Mouse (Mus musculus) bone marrow macrophage, adult 2 months (primary cell): Measurements from ENCODE around the gene Tamm41. TPM values are rescaled to one million over a fixed set of nuclear protein-coding genes. Genes with fewer than 3 reads are reported as not detected.

Experiments used
- H3K27ac ChIP-seq: 2 replicates; pipeline ENCODE4 v1.5.1; 2012; ENCODE audit warnings: low read depth, low read length; ENCODE audit not compliant: insufficient read depth
- H3K4me1 ChIP-seq: 2 replicates; pipeline ENCODE4 v1.6.1; 2012; ENCODE audit warnings: low read length; ENCODE audit not compliant: control insufficient read depth, insufficient read depth
- H3K4me3 ChIP-seq: 2 replicates; pipeline ENCODE4 v1.5.1; 2012; ENCODE audit warnings: mild to moderate bottlenecking, low read length, moderate library complexity; ENCODE audit not compliant: insufficient read depth
- CTCF ChIP-seq: IDR thresholded peaks from 2 replicates; pipeline ENCODE4 v1.5.1; 2012; ENCODE audit warnings: low read depth, mild to moderate bottlenecking, low read length, moderate library complexity
- POLR2A ChIP-seq: IDR thresholded peaks from 2 replicates; pipeline ENCODE4 v1.6.1; 2012; ENCODE audit warnings: mild to moderate bottlenecking, low read depth, low read length, borderline replicate concordance
- polyA plus RNA-seq: library from polyadenylated mRNA; stranded (reverse); fragments of >200 nt; gene quantifications from 2 replicates; pipeline ENCODE4 v1.2.4, GENCODE M21; 2012; ENCODE audit not compliant: missing spikeins, insufficient read depth, insufficient read length

Tamm41 gene
- polyA plus RNA-seq, 1 experiment = 18.8 TPM

DNA sequence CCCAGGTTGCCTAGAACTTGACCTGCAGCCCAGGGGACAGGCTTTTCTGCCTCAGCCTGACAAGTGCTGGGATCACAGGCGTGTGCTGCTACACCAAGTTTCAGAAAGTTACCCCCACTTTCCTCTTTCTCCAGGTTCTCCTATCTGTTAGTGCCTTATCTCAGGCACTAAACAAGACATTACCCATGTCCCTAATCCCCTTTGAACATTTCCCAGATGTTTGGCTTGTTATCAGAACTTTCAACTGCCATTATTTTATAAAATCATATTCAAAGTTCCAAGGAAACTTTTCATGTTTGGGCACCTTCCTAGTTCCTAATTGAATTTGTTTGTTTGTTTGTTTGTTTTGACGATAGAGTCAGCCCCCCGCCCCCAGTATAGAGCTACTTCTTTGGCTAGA lies 71.9 kb downstream of the Tamm41 start:
- no peak for TF ChIP-seq POLR2A
- TF ChIP-seq CTCF = no peak
- Histone ChIP-seq H3K4me1 (no peaks in the 10 kb centered on the region), H3K27ac (no peak overlapping the region), H3K4me3 (no peak overlapping the region)

DNA sequence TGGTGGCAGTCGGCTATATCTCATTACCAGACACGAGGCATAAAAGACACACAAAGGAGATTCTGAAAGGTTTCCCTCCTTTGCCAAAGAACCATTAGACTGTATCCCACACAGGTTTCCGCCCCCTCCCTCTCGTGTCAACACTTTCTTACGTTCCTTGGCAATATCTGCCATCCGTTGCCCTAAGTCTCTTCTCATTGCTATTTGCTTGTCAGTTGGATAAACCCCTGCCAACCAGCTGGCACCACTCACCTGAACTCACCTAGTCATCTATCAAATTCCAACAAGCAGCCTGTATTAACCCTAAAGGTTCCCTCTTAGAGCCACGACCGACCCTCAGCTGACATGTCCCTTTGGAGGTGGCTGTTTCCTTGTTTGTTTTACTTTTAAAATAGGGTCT lies 72.3 kb downstream of the Tamm41 start:
- Histone ChIP-seq H3K4me3 (no peak overlapping the region), H3K27ac (no peak overlapping the region), H3K4me1 (no peaks in the 10 kb centered on the region)
- TF ChIP-seq POLR2A = no peak
- TF ChIP-seq CTCF = no peak

DNA sequence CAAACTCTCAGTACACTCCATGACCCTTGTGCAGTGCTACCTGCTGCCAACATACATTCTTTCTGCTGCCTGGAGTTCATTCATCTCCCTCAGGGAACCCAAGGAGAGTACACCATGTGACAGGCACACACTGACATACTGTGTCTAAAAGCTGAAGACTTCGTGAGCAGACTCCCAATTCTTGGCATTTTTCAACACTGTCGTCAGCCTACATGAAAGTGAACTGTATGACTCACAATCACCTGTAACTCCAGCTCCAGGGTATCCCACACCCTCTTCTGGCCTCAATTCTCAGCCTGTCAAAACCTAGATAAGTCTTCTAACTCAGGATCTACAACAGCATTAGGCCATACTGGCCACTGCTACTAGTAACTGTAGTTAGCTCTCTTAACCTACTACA lies 73.4 kb downstream of the Tamm41 start:
- H3K27ac ChIP-seq = no peak overlapping the region
- H3K4me1 ChIP-seq = no peaks in the 10 kb centered on the region
- no peak overlapping the region for H3K4me3 ChIP-seq
- no peak for TF ChIP-seq CTCF
- TF ChIP-seq POLR2A = no peak

DNA sequence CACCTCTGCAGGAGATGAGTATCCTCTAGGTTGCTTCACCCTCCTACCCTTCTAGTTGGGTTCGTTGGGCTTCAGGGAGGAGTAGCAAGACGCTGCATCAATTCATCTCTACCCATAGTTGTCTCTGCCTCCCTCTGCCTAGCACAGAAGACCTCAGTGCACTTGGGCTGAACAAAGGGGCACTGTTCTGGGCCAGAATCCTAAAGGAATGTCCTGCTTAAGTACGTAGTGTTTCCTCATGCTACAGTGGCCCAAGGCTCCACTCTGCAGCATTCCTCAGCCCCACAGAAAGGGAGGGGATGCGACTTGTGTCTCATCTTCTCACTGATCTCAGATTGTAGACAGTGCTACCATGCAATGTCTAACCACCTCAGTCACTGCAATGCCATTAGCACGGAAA lies 74.0 kb downstream of the Tamm41 start:
- no peak overlapping the region for H3K27ac ChIP-seq

DNA sequence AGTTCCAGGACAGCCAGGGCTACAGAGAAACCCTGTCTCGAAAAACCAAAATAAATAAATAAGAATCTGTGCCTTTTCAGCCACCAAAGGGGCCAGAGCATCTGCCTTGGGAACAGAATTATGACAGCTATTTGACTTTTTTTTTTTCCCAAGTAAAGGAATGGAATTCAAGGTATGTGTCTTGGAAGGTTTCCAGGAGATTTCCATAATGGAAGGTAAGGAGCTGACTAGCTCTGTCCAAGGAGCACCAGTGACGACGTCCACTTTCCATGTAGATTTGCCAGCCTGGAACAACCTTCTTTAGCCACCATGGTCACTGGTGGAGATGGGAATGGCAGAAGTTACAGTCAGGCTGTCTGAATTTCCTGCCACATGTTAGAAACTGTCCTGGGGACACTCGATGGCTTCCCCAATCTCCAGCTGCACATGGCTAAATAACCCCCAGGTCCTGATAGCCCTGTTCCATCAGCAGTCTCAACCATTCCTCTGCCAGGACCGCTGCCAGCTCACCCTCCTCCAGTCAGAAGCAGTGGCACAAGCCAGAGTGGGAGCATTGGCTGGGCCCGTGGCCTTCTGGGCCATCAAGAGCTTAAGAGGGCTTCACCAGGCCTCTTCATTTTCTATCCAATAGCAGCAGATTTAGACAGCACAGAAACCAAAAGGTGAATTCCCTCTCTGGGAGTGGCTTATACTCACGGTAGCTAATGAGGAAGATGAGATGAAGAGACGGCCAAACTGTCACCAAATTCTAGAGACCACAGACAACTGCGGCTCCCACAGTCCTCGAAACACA lies 76.2 kb downstream of the Tamm41 start:
- H3K4me3 ChIP-seq = no peak overlapping the region
- no peak overlapping the region for H3K27ac ChIP-seq
- no peak for TF ChIP-seq POLR2A
- no peak for TF ChIP-seq CTCF
- no peaks in the 10 kb centered on the region for H3K4me1 ChIP-seq

More for the DNA sequence above, 74.0 kb downstream of the Tamm41 start:
- no peak for TF ChIP-seq POLR2A
- TF ChIP-seq CTCF = no peak
- H3K4me3 ChIP-seq = no peak overlapping the region
- no peaks in the 10 kb centered on the region for H3K4me1 ChIP-seq

DNA sequence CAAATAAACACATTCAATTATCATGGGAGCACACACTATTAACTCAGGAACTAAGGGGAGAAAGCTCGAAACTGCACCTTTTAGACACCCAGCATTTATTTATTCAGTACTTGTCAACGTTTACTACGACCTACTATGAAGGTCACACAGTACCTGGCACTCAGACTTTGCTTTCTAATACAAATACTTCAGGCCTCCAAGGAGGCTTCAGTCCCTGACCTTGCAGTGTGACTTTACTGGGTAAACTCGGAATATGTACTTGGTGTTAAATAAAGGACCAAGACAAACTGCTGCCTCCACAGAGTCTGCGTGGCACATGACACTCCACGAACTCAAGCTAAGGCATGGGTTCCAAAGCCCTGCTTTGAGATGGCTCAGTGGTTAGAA lies 78.7 kb downstream of the Tamm41 start:
- TF ChIP-seq POLR2A = no peak
- no peak for TF ChIP-seq CTCF
- Histone ChIP-seq H3K4me1 (no peaks in the 10 kb centered on the region), H3K27ac (no peak overlapping the region), H3K4me3 (no peak overlapping the region)

DNA sequence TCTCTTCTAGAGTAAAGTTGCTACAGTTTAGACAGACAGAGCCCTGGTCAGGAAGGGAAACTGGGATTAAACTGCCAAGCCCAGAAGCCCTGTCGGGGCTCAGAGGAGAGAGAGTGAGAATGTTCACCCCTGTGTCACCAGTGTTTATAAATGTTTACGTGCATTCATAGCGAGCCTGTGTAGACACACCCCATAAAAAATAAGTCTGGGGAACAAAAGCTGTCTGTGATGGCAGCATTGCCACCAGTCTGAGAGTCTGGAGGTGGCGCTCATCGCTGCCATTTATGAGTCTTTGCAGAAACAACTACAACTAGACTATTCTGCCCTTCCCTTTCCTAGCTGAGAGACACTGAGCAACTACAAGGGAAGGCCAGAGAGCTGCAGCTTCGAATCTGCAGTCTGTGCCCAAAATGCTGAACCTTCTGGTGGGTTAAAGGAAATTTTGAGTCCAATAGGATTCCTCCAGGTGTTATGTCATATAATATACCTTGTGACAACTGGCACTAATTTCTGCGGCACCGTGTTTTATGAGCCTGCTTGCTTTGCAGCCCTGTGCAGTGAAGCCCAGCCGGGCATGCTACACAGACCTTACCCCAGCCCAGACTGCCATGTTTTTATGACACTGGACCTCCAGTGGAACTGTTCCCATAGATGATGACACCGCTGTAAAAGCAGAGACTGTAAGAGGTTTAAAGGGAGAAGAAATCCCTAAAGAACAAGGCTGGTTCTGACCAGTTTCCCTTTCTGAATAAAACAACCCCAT lies 79.2 kb downstream of the Tamm41 start:
- no peaks in the 10 kb centered on the region for H3K4me1 ChIP-seq
- TF ChIP-seq POLR2A (no peak), CTCF (no peak)
- no peak overlapping the region for H3K27ac ChIP-seq
- no peak overlapping the region for H3K4me3 ChIP-seq

DNA sequence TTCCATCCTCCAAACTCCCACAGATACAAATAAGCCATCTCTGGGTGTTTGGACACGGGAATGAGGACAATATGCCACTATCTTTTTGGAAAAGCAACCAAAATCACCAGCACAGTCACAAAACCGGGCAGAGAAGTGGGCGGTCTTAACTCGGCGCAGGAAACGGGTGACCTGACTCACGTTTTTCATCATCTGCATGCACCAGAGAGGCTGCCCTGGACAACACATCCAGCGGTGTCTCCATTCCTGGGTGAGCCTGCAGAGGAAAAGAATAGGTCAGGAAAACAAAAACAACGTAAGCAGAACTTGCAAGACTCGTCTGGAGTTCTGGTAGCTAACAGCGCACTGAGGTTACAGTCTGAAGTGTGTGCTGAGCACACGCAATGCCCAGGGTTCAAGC lies 79.9 kb downstream of the Tamm41 start:
- no peak for TF ChIP-seq CTCF
- TF ChIP-seq POLR2A = no peak
- Histone ChIP-seq H3K4me3 (no peak overlapping the region), H3K27ac (no peak overlapping the region), H3K4me1 (no peaks in the 10 kb centered on the region)

DNA sequence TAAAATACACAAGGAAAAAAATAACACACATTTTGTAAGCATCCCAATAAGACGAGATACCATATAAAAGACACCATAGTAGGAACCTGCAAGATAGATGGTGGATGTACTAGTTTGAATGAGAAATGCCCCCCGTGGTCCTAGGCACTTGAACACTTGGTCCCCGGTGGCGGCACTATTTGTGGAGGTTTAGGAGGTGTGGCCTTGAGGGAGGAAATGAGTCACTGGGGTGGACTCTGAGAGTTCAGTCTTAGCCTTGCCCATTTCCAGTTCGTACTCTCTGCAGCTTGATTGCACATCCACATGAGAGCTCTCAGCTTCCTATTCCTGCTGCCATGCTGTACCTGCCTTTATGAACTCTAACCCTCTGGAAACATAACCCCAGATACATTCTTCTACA lies 83.2 kb downstream of the Tamm41 start:
- Histone ChIP-seq H3K4me3 (no peak overlapping the region), H3K27ac (no peak overlapping the region), H3K4me1 (no peaks in the 10 kb centered on the region)
- TF ChIP-seq CTCF (no peak), POLR2A (no peak)

Other genes with a start within 250 kb of the Tamm41 start
- 30.3 and 39.5 TPM in 2 replicates for gene Vgll4, start 67.9 kb downstream of the Tamm41 start, polyA plus RNA-seq
- not detected in 2 replicates for gene Syn2, start 97.0 kb upstream of the Tamm41 start, polyA plus RNA-seq
- gene Gm17482, start 189.5 kb upstream of the Tamm41 start, polyA plus RNA-seq = not detected in 2 replicates
- not detected in 2 replicates for gene Timp4, start 214.3 kb upstream of the Tamm41 start, polyA plus RNA-seq